Mouse (Mus musculus): ENCODE results near the gene S1pr5. TPM values are rescaled to one million over a fixed set of nuclear protein-coding genes. Genes with fewer than 3 reads are reported as not detected.

Gene S1pr5
- total RNA-seq (2023), result not detected

DNA sequence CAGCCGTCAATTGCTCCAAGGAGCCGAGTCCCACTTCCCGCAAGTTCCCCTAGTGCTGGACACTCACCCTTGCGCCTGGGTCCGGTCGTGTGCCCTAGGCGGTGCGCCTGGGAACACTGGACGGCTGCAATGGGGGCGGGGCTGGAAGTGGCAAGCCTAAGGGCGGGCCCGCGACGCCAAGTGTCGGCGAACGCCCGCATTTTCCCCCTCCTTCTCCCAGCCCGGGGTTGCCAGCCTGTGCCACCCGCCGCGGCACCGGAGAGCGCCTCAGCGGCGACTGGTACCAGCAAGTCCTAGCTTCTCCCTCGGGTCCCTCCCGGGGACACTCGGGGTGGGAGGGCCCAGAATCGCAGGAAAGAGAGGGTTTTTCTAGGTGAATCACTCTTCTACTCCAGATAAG, at the start of gene S1pr5:
TSS of gene S1pr5 (minus strand) at position 118 of the 400 bp plus-strand sequence.

DNA sequence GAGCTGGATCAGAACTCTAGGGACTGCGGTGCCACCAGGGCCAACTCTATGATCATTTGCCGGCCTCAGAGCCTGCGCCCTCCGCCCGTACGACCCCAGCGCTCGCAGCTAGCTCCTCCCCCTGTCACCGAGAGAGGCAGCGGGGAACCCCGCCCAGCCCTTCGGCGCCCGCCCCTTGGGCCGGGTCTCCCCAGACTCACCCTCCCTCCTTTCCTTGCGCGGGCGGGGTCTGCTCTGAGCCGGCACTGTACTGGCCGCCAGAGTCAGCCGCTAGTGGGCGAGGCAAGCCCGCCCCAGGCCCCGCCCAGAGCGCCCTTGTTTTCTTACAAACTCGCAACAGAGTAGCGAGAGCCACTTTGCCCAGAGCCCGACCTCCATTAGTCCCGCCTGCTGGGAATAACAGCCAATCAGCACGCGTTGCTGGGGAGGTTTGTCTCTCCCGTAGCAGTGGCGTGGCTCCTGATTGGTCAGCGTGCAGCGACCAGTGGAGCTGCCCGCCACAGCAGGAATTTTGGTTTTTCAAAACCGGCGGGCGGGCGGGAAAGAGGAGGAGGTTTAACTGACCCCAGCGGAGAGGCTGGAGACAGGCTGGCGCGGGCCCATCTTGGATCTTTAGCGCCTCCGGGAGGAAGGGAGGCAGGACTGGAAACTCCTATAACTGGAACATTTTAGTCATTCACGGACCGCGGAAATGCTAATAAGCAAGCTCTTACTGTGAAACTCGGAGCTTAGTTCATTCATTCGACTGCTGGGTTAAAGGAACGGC, 43.0 kb upstream of the S1pr5 start, which contains the start of gene Cdkn2d:
TSS of gene Cdkn2d (minus strand) at position 386 of the 766 bp plus-strand sequence.

DNA sequence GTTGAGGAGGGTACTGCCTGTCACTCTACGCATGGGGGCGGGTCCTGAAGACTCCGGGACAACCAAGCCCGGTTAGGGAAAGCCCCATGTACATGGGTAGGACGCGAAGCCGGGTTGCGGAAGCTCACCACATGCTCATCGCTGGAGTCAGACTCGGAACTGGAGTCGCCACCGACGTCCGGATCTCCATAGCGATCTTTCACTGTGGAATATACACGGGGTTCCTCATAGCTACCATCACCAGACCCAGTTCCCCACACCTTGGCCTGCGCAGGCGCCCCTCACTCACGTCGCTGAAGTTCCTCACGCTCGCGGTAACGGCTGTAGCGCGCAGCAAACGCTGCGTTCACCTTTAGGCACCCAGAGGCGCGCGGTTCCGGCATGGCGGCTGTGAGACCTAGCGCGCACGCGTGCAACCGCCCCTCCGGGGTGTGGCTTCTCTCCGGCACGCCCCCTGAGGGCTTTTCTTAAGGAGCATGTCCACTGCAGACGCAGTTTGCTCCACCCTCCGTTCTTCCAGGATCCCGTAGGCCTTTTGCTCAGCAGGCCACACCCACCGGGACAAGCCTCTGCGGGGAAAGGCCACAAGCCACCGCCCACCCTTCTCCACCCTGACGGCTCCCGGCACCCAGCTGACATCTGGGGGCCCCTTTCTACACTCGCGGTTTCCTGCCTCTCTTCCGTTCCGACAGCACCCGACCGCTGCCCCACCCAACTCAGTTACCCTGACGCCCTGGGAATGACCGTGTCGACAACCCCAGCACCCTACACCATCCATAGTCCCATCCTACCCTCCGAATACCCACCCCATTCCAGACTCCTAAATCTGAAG, 39.5 kb upstream of the S1pr5 start, which contains the start of gene Kri1:
TSS of gene Kri1 (minus strand) at position 399 of the 832 bp plus-strand sequence.

DNA sequence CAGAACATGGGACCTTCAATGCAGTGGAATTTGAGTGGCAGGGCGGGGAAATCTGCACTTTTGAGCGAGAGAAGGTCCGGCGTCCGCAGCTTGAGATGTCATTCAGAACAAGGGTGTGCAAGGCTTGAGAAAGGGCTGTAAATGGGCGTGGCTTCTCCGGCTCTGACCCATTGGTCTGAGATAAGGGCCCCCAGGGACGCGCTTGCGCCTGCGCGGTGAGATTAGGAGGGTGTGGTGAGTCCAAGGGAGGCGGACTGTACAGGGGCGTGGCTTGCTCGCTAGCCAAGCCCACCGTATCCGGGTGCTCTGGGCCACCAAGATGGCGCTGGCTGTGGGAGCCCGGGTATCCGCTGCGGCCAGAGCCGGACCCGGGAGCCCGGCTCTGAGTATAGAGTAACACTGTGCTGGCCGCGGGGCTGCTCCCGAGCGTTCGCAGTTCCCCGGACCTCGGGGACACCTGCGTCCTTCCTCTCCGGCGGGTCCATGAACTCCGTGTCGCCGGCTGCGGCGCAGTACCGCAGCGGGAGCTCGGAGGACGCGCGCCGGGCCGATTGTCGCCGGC, 16.8 kb upstream of the S1pr5 start, which contains the start of gene Atg4d:
TSS of gene Atg4d (plus strand) at position 294 of the 562 bp plus-strand sequence.

DNA sequence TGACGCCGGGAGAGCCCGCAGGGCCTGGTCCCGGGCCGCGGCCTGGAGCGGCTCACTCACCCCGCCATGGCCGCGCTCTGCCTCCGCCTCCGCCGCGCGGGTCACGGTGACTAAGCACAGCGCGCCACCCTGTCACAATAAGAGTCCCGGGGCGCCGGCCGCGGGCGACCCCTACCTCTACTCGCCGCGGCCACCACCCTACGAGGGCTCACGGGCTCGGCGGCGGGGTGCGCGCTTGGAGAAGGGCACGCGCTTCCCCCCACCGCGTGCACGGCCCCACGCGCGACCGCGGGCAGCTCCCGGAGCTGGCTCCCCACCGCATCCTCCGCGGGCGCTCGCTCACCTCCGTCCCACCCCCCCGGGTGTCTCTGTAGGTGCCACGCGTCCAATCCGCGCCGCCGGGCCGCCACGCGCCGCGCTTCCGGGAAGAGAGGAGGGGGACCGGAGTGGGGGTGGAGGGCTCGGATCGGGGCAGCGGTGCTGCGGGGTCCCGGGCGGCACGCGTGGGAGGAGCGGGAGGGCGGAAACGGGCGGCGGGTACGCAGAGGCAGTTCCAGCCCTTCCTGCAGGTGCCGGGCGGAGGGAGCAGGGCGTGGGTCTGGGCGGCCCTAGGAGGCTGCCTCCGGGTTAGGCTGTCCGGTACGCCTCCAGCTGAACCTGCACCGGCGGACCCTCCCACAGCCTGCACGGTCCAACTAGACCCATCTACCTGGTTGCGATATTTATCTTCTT, 9.3 kb downstream of the S1pr5 start, which contains the start of gene Keap1:
TSS of gene Keap1 (minus strand) at position 629 of the 732 bp plus-strand sequence.

Other genes with a start within 250 kb of the S1pr5 start
- 41.4 TPM for gene Mrpl4, start 245.7 kb downstream of the S1pr5 start, total RNA-seq (2023)
- 44.3 TPM for gene Icam1, start 232.5 kb downstream of the S1pr5 start, total RNA-seq (2023)
- gene Icam4, start 219.1 kb downstream of the S1pr5 start, total RNA-seq (2023), result 0.92 TPM
- 0.21 TPM for gene Icam5, start 216.4 kb downstream of the S1pr5 start, total RNA-seq (2023)
- not detected for gene Zglp1, start 181.3 kb downstream of the S1pr5 start, total RNA-seq (2023)
- 1.7 TPM for gene Gm49373, start 175.3 kb downstream of the S1pr5 start, total RNA-seq (2023)
- gene Fdx1l, start 174.8 kb downstream of the S1pr5 start, total RNA-seq (2023), result 25.2 TPM
- gene Gm38431, start 156.4 kb downstream of the S1pr5 start, total RNA-seq (2023), result 12.2 TPM
- gene Raver1, start 156.4 kb downstream of the S1pr5 start, total RNA-seq (2023), result 107 TPM
- gene Tyk2, start 117.2 kb downstream of the S1pr5 start, total RNA-seq (2023), result 48.3 TPM
- 131 TPM for gene Cdc37, start 98.5 kb downstream of the S1pr5 start, total RNA-seq (2023)
- gene Pde4a, start 82.7 kb downstream of the S1pr5 start, total RNA-seq (2023), result 0.92 TPM
- gene Keap1, start 9.1 kb downstream of the S1pr5 start, total RNA-seq (2023), result 37.0 TPM
- 56.6 TPM for gene Atg4d, start 16.9 kb upstream of the S1pr5 start, total RNA-seq (2023)
- 126 TPM for gene Kri1, start 39.5 kb upstream of the S1pr5 start, total RNA-seq (2023)
- gene Cdkn2d, start 43.0 kb upstream of the S1pr5 start, total RNA-seq (2023), result 54.8 TPM
- gene Ap1m2, start 63.9 kb upstream of the S1pr5 start, total RNA-seq (2023), result 4.0 TPM
- 390 TPM for gene Slc44a2, start 72.3 kb upstream of the S1pr5 start, total RNA-seq (2023)
- 101 TPM for gene Ilf3, start 119.4 kb upstream of the S1pr5 start, total RNA-seq (2023)
- 79.3 TPM for gene Qtrt1, start 163.4 kb upstream of the S1pr5 start, total RNA-seq (2023)
- gene Dnm2, start 176.5 kb upstream of the S1pr5 start, total RNA-seq (2023), result 352 TPM

Data from CD8-positive naive resting alpha-beta T cell, adult 57 days (primary cell).